Mouse (Mus musculus): ENCODE measurements around the gene Lrba. TPM values are rescaled to one million over a fixed set of nuclear protein-coding genes. Genes with fewer than 3 reads are reported as not detected.

Gene Lrba
- total and polyA plus RNA-seq, 3 experiments: 12.3 to 22.6 (median 13.8) TPM

DNA sequence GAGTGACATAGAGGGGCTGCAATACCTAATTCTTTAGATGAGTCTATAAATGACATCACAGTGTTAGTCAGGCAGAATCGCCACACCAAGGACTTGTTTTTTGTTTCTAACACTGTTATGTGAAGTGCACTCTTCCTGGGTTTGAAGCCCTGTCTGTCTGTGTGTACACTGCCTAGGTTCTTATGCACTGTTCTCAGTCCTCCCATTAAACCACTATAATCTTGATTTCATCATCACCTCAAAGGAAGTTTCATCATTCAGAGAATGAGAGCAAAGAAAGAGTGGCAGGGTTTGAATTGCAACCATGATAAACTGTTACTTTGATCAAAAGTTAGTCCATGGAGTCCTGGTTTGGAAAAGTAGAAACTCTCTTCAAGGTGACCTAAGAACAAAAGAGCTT is 532.1 kb downstream of the Lrba start:
- in situ Hi-C loops (cut with MboI; ENCODE audit: low pct_ligation_motif_present, low pct_unique_long_range_greater_than_20kb, low sequenced_read_pairs): loop anchor here (25.0 kb wide), 1 partner anchor 394 kb away; no protein-coding TSS in a partner anchor
- no peaks in the 10 kb centered on the region for H3K9me3 ChIP-seq (replicated peaks; ENCODE audit: low read length)
- H3K27me3 ChIP-seq (replicated peaks): no peaks in the 10 kb centered on the region
- dilution Hi-C loops (cut with MboI; ENCODE audit: extremely low pct_ligation_motif_present, extremely low pct_unique_long_range_greater_than_20kb, low sequenced_read_pairs): no loop called here
- no peak for DNase-seq (ENCODE audit: extremely low read depth)
- no peaks in the 10 kb centered on the region for H3K36me3 ChIP-seq (replicated peaks in 1 of 2; ENCODE audit: control insufficient read depth in 1 of 2, insufficient read depth in 1 of 2, low read length in 1 of 2)
- no peak overlapping the region for H3K4me2 ChIP-seq (ENCODE audit: insufficient read depth, low read depth, poor library complexity, severe bottlenecking)
- no peak overlapping the region for H3K9ac ChIP-seq (ENCODE audit: insufficient read depth, low read depth)
- no peaks in the 10 kb centered on the region for H3K79me2 ChIP-seq (replicated peaks; ENCODE audit: control insufficient read depth, extremely low read depth, insufficient read depth, poor library complexity, severe bottlenecking)
- TF ChIP-seq CTCF (conservative IDR thresholded peaks at IDR 0.05 in 1 of 2, IDR thresholded peaks at IDR 0.05 in 1 of 2; ENCODE audit: low read depth in 2 of 2, low read length in 2 of 2) (no peak), ZKSCAN1 (IDR thresholded peaks at IDR 0.05; ENCODE audit: borderline replicate concordance, low read depth, low read length) (no peak), JUN (IDR thresholded peaks at IDR 0.05; ENCODE audit: insufficient read depth, low read depth, low read length) (no peak), SMC3 (IDR thresholded peaks at IDR 0.05; ENCODE audit: low read depth, low read length) (no peak), MYC (IDR thresholded peaks at IDR 0.05; ENCODE audit: low read depth, low read length) (no peak), MAX (IDR thresholded peaks at IDR 0.05; ENCODE audit: low read length) (no peak), RAD21 (IDR thresholded peaks at IDR 0.05; ENCODE audit: low read depth, low read length) (no peak), E2F4 (IDR thresholded peaks at IDR 0.05; ENCODE audit: insufficient replicate concordance, low read depth, low read length) (no peak), MAZ (IDR thresholded peaks at IDR 0.05; ENCODE audit: low read depth, low read length) (no peak), ZNF384 (IDR thresholded peaks at IDR 0.05; ENCODE audit: low read depth, low read length) (no peak), ETS1 (conservative IDR thresholded peaks at IDR 0.05; ENCODE audit: low read depth, low read length) (no peak), USF1 (IDR thresholded peaks at IDR 0.05; ENCODE audit: low read depth, low read length) (no peak)
- H3K4me3 ChIP-seq (replicated peaks in 1 of 3; ENCODE audit: low read depth in 2 of 3, low read length in 2 of 3, poor library complexity in 1 of 3): no peak overlapping the region
- H3K27ac ChIP-seq (ENCODE audit: insufficient read depth, low read depth): no peak overlapping the region
- 0 out of 4 replicates have a peak, but pooled peaks cover 2 to 4% of the 10 kb centered on the region in 2 experiments for H3K4me1 ChIP-seq (ENCODE audit: control insufficient read depth in 1 of 2, insufficient read depth in 2 of 2)

DNA sequence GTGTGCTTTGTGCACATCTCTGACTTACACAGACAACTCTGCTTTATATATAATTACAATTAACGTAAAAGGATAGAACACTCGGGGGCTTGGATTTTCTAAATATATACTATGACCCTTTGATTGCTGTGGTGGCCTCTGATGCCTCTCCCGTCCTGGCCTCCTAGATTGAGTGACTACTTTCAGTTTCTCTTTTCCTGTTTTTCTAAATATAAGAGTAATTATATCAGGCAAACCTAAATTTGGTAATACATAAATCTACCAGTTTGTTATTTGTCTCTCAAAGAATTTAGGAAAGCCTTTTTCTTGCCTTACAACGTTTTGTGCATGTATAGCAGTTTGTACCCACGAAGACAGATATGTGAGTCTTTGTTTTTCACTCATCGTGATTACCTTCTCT is 534.2 kb downstream of the Lrba start:
- H3K27ac ChIP-seq (ENCODE audit: insufficient read depth, low read depth): no peak overlapping the region
- H3K4me3 ChIP-seq (replicated peaks in 1 of 3; ENCODE audit: low read depth in 2 of 3, low read length in 2 of 3, poor library complexity in 1 of 3): peak overlapping the region; percentile 39 to 59 (median 45)
- peak; percentile 31 for DNase-seq (ENCODE audit: extremely low read depth)
- dilution Hi-C loops (cut with MboI; ENCODE audit: extremely low pct_ligation_motif_present, extremely low pct_unique_long_range_greater_than_20kb, low sequenced_read_pairs): no loop called here
- H3K27me3 ChIP-seq (replicated peaks): no peaks in the 10 kb centered on the region
- in situ Hi-C loops (cut with MboI; ENCODE audit: low pct_ligation_motif_present, low pct_unique_long_range_greater_than_20kb, low sequenced_read_pairs): loop anchor here (25.0 kb wide), 1 partner anchor 396 kb away; no protein-coding TSS in a partner anchor
- H3K36me3 ChIP-seq (replicated peaks in 1 of 2; ENCODE audit: control insufficient read depth in 1 of 2, insufficient read depth in 1 of 2, low read length in 1 of 2): no peaks in the 10 kb centered on the region
- TF ChIP-seq EP300 (IDR thresholded peaks at IDR 0.05; ENCODE audit: low read length) (0 out of 2 replicates have a peak, but pooled peaks have one; percentile 34), MYC (IDR thresholded peaks at IDR 0.05; ENCODE audit: low read depth, low read length) (no peak), TCF12 (IDR thresholded peaks at IDR 0.05; ENCODE audit: low read depth, low read length) (no peak), IRF4 (IDR thresholded peaks at IDR 0.05; ENCODE audit: low read depth, low read length) (peak; percentile 24; the same call in 1 of the 2 replicates), ZKSCAN1 (IDR thresholded peaks at IDR 0.05; ENCODE audit: borderline replicate concordance, low read depth, low read length) (no peak), POLR2AphosphoS2 (IDR thresholded peaks at IDR 0.05; ENCODE audit: low read depth, low read length) (no peak), ZC3H11A (IDR thresholded peaks at IDR 0.05; ENCODE audit: low read depth, low read length) (no peak), MAFK (IDR thresholded peaks at IDR 0.05; ENCODE audit: insufficient replicate concordance, low read length) (no peak), MEF2A (IDR thresholded peaks at IDR 0.05; ENCODE audit: borderline replicate concordance, low read depth, low read length) (0 out of 2 replicates have a peak, but pooled peaks have one; percentile 18), MXI1 (IDR thresholded peaks at IDR 0.05; ENCODE audit: low read depth, low read length) (no peak)
- peak overlapping the region; percentile 53 for H3K9ac ChIP-seq (ENCODE audit: insufficient read depth, low read depth)
- no peaks in the 10 kb centered on the region for H3K79me2 ChIP-seq (replicated peaks; ENCODE audit: control insufficient read depth, extremely low read depth, insufficient read depth, poor library complexity, severe bottlenecking)
- peaks cover 2% of the 10 kb centered on the region for H3K9me3 ChIP-seq (replicated peaks; ENCODE audit: low read length)
- 0 out of 4 replicates have a peak, but pooled peaks cover 2 to 4% of the 10 kb centered on the region in 2 experiments for H3K4me1 ChIP-seq (ENCODE audit: control insufficient read depth in 1 of 2, insufficient read depth in 2 of 2)
- H3K4me2 ChIP-seq (ENCODE audit: insufficient read depth, low read depth, poor library complexity, severe bottlenecking): peak overlapping the region; percentile 84

All from CH12.LX (cell line).